Mouse (Mus musculus) megakaryocyte, embryonic 14.5 days (primary cell): ENCODE data around the gene Kif13a.

Source experiments
- FLI1 ChIP-seq: IDR thresholded peaks from 2 replicates; pipeline ENCODE4 v1.6.1; 2012; ENCODE audit warnings: low read length, inconsistent platforms, mixed read lengths
- GATA1 ChIP-seq: IDR thresholded peaks from 3 replicates; pipeline ENCODE4 v1.6.1; 2012; ENCODE audit warnings: mixed read lengths, low read length, inconsistent platforms, borderline replicate concordance

GRCm38 (mm10) chr13:46728411-46728810, 201.3 kb downstream of the Kif13a start:
- no peak for TF ChIP-seq GATA1
- TF ChIP-seq FLI1: no peak
